Mouse (Mus musculus) lung, postnatal 0 days (tissue): ENCODE measurements at regions not wholly inside any gene's neighbourhood (a gene's known extent, or its start where the extent isn't known, plus 50 kb on each side); places are given as distances from the start of the nearest gene placed in this dataset.

Experiments used
- CTCF ChIP-seq: IDR thresholded peaks from 2 replicates; pipeline ENCODE4 v1.5.1; 2016; ENCODE audit warnings: antibody characterized with exemption, mild to moderate bottlenecking
- EP300 ChIP-seq: IDR thresholded peaks from 2 replicates; pipeline ENCODE4 v1.6.1; 2016; ENCODE audit warnings: antibody characterized with exemption, mild to moderate bottlenecking, control low read depth

DNA sequence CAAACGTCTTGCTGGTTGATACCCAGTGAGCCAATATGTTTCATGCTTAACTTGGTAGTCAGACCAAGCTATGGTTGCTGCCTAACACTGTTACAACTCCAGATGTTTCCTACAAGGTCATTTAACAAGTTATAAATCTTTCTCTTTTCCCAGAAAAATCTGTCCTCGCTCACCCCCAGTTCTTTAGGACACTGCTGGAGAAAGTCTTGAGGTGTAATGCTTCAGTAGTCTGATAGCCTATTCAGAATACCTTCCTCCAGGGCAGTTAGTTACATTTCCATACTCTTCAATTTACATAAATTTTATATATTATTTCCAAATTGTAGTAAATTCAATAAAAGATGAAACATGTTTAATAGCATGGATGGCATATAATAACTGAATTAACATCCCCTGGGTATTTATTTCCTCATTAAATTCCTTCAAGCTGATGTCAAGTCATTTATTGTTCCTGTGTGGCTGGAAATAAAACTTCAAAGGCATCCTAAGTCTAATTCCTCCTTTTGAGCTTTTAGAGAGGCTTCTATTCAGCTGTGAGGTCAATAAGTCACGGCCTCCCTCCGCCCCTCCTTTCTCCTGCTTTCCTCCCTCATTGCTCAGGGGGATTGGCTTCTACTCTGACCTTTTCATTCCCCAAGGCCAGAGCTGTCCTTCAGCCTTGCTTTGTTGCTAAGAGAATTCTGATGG lies 738.4 kb upstream of the Chrm3 start:
- TF ChIP-seq CTCF: no peak
- no peak for TF ChIP-seq EP300
